Mouse (Mus musculus) embryonic fibroblast, embryonic 13.5 days (primary cell): ENCODE measurements around the gene Nudt13.
"Not testable (repeated sequence)": the region's sequence is repeated elsewhere in the genome, so short reads cannot be mapped to it uniquely, and the experiment has no call there.

Experiments used
- CTCF ChIP-seq: IDR thresholded peaks from 2 replicates; pipeline ENCODE4 v1.5.1; 2011; ENCODE audit warnings: mild to moderate bottlenecking, control low read depth, low read length, moderate library complexity, borderline replicate concordance; ENCODE audit not compliant: insufficient read depth
- POLR2A ChIP-seq: IDR thresholded peaks from 2 replicates; pipeline ENCODE4 v1.6.1; 2011; ENCODE audit warnings: low read depth, mild to moderate bottlenecking, control low read depth, low read length, moderate library complexity

DNA sequence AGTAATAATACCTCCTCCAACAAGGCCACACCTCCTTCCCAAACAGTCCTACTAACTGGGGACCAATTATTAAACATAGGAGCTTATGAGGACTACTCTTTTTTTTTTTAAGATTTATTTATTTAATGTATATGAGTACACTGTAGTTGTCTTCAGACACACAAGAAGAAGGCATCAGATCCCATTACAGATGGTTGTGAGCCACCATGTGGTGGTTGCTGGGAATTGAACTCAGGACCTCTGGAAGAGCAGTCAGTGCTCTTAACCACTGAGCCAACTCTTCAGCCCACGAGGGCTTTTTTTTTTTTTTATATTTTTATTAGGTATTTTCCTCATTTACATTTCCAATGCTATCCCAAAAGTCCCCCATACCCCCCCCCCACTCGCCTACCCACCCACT lies 10.6 kb downstream of the Nudt13 start:
- TF ChIP-seq POLR2A, CTCF: not testable (repeated sequence)
